Mouse (Mus musculus) 416B (cell line): Measurements from ENCODE around the gene Pebp1.

ENCODE experiments used
- DNase-seq: peaks from one replicate; pipeline ENCODE4 v3.0.0; 2011; ENCODE audit warnings: low read depth

Gene Pebp1

DNA sequence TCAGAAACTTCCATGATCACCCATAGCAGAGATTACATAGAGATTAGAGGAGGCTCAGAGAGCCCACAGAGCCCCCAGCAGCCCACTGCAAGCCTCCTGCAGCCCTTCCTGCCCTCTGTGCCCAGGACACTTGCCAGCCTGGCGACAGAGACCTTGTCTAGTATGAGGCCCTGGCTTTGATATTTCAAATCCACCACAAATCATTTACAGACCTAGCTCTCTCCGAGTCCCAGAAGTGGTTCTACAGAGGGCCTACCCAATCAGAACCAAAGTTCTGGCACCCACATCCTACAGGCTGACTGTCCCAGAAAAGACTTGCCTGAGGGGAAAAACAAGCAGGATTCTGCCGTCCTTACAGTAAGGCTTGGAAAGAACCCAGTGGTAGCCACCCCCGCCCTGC lies 2.2 kb downstream of the Pebp1 start:
- DNase-seq = no peak

DNA sequence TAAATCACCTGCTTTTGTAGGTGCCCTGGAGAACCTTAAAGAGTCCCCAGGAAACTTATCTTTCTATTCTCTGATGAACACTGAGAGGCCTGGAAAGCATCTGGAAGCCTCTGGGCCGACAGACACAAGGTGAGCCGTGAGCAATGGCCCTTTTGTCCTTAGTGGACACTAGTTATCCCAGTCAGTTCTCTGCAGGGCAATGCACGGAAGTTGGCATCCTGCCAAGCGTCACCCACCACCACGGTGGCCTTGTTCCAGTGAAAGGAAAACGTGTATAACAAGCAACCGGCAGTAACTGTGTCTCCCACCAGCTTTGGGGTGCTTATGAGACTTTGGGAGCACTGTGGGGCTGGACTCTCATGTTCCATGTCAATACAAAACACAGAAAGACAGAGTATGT lies 2.7 kb downstream of the Pebp1 start:
- no peak for DNase-seq

DNA sequence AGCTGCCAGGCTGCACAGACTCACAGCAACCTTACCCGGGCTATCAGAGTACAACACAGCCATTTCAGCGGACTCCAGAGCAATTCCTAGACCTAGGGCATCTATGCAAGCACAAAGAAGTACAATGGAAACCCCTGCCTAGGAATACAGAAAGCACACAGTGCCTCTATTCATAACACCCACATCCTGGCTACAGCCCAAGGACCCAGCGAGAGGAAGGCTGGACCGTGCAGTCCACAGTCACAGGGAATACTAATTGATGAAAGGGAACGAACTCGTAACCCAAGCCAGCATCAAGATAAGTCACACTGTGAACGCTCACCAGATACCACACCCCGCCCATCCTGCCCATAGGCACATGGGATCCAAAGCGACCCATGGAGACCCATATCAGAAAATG lies 3.4 kb downstream of the Pebp1 start:
- DNase-seq = no peak

DNA sequence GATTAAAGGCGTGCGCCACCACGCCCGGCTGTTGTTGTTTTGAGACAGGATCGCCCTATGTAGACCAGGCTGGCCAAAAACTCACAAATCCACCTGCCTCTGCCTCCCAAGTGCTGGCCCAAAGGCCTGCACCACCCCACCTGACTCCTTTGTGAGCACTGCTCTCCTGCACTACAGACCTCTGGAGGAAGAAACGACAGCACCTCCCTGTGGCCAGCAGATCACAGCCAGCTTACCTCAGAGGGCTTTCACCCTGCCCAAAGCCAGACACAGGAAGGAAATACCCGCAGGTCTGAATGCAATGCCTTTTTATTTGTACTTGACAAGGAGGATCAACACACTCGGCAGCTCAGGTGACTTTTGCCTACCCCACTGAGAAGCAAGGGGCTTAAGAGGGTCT lies 5.1 kb downstream of the Pebp1 start:
- DNase-seq = peak; percentile 51

DNA sequence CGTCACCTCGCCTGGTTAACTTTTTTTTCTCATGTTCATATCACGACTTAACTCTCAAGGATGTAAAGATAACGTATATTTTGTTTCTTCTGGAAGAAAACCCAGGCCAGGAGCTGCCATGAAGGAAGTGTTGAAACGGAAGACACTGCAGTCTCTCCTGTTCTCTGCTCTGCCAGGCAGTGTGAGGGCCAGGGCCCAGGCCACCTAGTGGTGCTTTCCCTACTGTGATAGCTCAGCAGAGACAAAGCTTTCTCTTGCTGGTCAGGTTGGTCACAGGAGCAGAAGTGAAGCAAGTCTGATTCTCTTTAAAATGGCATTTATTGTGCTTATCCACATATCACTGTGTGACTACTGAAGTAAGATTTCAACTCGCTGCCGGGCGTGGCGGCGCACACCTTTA lies 5.9 kb downstream of the Pebp1 start:
- DNase-seq = peak; percentile 39

DNA sequence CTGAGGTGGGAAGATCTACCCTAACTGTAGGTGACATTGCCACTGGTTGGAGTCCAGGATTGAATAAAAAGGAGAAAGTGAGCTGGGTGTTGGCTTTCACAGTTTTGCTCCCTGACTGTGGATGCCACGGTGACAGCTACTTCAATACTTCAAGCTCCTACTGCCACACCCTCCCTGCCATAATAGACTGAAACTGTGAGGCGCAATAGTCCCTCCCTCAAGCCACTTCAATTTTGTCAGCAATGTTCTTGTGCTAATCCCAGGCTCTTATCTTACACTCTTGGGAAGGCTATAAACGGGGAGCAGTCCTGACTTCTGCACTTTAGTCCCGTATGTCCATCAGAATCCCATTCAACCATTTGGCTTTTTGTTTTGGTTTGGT lies 7.8 kb downstream of the Pebp1 start:
- DNase-seq = no peak

DNA sequence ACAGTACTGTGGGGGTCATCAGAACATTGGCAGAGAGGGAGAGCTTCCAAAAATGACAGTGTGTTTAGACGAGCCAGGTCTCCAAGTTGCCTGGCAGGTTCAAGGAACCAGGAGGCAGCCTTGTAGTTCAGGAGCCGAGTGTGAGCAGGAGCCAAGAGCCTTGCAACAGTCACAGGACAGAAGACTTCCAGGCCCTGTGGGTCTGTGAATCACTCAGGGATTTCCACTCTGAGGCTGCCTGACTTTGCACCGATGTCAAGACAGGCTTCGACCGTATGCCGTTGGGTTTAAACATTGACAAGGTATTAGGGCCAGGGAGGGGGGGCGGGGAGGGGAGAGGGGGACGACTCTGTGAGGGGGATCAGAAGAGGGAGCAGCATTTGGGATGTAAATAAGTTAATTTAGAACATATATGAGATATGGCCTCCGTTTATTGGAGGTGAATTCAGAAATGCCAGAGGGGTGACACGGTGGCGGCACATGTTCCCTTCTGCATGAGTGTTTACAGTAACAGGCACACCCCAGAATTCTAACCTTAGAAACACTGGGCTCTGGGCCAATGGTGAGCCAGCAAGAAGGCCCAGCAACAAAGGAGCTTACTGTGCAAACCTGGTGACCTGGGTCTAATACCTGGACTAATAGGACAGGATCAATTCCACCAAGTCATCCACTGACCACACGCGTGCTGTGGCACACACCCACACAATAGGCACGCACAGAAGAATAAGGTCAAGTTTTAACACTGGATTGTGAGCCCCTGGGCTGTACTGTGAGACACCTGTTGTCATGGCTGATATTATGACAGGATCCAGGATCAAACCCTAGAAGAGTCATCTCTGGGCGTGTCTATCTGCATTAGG lies 8.4 kb downstream of the Pebp1 start:
- no peak for DNase-seq

DNA sequence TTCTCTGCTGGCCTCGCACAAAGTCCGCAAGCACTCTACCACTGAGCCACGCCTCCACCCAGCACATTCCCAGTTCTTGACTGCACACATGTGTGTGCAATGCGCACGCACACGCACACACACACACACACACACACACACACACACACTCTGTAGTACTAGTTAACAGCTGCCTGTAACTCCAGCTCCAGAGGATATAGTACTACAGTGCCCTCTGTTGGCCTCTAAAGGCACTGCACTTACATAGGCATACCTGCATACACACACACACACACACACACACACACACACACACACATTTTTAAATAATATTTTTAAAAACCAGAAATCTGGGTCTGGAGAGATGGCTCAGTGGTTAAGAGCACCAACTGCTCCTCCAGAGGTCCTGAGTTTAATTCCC lies 9.6 kb downstream of the Pebp1 start:
- DNase-seq = peak; percentile 33

DNA sequence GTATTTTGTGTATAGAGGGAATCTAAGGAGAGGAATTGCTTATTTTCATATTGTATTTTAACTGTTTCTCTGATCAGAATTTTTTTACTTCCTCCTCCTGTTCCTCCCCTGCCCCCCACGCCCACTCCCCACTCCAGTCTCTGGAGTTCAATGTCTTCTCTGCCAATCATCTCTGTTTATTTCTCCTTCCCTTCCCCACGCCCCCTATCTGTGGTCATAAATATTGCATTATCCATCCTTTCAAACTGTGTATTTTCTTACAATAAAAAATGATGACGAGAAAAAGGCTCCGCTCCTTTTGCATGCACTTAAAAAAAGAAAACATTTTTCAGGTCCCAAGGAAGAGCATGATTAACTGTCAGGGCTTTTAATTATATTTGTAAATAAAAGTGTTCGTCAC lies 12.6 kb downstream of the Pebp1 start:
- DNase-seq = peak; percentile 24

DNA sequence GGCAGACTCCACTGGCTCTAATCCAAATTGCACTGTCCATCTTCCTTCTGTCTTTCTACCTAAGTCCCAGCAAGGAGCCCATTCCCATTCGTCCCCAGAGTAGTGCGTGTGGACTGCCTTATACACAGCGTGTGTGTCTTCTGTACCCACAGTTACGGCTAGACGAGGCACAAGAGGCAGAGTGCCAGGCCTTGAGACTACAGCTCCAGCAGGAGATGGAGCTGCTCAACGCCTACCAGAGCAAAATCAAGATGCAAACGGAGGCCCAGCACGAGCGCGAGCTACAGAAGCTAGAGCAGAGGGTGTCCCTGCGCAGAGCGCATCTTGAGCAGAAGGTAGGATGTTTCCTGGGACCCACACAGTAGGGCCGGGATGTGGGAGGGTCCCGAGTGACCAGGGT lies 15.5 kb downstream of the Pebp1 start:
- DNase-seq = no peak

DNA sequence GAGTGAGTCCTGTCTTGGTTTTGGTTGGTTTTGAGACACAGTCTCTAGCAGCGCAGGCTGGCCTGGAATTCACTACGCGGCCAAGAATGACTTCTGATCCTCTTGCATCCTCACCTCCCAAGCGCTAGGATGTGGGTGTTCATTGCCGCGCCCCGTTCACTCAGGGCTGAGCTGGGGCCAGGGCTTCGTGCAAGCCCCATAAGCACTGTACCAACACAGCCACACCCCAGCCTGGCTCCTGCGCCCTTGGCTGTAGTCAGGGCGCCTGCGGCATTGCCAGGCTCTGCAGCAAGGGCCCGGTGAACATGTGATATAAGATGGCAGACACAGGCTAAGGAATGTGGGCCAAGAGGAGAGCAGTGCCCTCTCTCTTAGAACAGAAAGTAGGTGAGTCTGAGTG lies 18.0 kb downstream of the Pebp1 start:
- no peak for DNase-seq

DNA sequence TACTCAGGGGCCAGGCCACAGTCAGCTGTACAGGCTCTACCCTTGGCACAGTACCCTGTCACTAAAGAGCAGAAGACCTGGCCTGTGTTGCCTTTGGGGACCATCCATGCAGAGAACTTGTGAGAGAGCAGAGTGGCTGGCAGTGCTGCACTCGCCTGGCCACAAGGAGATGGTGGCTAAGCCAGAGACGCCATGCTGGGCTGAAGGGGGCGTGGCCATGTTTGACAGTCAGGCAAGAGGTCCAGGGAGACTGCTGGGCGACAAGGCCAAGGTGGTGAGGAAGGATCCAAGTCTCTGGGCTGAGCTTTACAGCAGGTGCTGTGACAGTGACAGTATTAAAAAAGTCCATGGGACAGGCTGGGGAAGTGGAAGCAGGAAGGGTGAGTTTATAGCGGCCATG lies 18.7 kb downstream of the Pebp1 start:
- no peak for DNase-seq

DNA sequence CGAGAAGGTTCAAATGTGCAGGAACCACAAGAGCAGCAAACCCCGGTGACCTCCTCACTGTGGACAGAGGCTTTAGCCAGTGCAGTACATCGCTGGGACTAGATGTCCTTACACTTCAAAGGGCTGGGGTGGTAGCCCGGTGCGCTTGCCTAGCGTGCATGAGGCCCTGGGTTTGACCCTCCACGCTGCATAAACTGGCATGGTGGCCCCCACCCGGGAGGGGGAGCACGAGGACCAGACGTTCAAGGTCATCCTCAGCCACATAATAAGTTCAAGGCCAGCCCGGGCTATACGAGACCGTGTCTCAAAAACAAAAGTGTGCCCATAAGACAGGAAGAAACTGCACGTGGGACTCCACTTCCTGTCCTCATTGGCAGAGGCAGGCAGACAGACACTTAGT lies 19.5 kb downstream of the Pebp1 start:
- peak; percentile 24 for DNase-seq

DNA sequence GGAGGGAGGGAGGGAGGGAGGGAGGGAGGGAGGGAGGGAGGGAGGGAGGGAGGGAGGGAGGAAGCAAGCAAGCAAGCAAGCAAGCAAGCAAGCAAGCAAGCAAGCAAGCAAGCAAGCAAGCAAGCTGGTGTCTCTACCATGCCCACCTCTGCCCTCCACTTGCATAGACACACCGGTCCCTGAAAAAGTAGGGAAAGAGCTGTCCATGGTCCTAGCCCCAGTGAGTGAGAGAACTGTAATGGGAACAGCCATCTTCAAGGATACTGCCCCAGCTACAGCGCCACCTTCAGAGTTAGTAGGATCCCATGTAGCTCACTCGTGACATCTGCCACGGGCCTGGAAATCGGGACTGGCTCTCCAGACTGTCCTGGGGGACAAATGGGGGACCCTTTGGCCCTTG lies 22.7 kb downstream of the Pebp1 start:
- DNase-seq = peak; percentile 17

DNA sequence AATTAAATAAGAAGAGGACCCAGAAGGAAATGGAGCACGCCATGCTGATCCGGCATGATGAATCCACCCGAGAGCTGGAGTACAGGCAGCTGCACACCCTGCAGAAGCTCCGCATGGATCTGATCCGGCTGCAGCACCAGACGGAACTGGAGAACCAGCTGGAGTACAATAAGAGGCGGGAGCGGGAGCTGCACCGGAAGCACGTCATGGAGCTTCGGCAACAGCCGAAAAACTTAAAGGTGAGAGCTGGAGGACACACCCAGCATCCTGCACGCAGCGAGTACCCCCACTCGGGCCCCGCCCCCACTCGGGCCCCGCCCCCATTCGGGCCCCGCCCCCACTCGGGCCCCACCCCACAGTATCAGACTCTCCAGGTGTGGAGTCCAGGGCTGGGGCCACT lies 23.9 kb downstream of the Pebp1 start:
- no peak for DNase-seq

DNA sequence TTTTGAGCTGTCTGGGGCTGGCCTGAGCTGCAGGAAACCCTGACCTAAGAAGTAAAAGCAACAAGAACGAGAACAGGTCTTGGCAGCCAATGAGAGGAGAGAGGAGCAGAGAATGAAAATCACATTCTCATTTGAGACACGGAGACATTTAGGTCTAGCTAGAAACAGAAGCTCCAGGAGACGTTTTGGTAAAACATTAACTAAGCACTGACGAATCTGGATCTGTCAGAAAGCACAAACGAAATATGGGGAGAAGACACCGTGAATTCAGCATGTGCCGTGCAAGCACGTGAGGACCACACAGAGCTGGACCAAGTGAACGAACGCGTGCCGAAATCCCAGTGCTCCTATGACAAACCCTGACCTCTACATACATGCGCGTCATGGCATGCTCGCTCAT lies 29.1 kb downstream of the Pebp1 start:
- no peak for DNase-seq

DNA sequence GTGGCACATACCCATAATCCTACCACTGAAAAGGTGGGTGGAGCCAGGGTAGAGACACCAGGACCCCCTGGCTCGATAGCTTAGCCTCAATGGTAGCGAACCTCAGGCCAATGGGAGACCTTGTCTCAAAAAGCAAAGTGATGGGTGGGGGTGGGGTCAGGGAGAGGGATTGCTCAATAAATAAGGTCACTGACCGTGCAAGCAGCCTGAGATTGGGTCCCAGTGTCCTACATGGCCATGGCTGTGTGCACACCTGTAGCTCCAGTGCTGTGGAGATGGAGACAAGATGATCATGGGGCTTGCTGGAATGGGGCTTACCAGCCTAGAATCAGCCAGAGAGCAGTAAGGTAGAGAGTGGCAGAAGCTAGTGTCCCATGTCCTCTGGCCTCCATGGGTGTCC lies 35.7 kb downstream of the Pebp1 start:
- DNase-seq = no peak

DNA sequence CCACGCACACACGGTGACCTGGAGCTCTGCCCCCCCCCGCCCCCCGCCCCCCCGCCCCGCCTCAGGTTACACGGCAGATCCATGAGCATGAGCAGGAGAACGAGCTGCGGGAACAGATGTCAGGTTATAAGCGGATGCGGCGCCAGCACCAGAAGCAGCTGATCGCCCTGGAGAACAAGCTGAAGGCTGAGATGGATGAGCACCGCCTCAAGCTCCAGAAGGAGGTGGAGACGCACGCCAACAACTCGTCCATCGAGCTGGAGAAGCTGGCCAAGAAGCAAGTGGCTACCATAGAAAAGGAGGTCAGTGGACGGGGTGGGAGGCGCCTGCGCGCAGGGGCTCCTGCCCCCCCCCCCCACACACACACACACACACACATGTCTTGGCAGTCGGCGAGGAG lies 36.6 kb downstream of the Pebp1 start:
- no peak for DNase-seq

DNA sequence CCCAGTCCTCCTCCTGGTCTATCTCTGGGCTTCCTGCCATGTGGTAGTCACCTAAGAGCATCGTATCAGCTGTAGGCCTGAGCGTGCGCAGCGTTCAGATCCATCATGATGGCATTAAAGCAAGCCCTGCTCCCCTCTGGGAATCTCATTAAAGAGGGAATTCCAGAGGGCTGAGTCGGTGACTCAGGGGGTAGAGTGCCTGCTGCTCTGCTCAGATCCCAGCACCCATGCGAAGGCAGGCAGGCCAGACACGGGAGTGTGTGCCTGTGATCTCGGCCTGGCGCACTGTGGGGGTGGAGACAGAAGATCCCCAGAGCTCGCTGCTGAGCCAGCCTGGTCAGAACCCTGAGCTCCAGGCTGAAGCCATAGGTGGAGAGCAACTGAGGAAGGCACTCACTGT lies 39.1 kb downstream of the Pebp1 start:
- no peak for DNase-seq

DNA sequence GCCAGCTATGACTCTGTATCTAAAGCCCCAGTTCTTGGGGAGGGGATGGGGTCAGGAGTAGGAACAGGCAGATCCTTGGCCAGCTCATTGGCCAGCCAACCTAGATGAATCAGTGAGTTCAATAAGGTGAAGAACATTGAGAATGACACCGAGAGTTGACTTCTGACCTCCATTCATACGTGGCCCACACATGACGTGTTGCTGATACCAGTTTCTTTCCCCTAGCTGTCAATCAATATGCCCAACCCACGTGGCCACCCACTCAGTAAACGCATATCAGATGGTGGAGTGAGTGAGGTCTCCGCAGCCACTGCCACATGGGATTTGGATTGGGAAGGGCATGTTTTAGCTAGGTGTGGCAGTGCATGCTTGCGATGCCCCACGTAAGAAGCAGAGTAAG lies 42.3 kb downstream of the Pebp1 start:
- DNase-seq = no peak

DNA sequence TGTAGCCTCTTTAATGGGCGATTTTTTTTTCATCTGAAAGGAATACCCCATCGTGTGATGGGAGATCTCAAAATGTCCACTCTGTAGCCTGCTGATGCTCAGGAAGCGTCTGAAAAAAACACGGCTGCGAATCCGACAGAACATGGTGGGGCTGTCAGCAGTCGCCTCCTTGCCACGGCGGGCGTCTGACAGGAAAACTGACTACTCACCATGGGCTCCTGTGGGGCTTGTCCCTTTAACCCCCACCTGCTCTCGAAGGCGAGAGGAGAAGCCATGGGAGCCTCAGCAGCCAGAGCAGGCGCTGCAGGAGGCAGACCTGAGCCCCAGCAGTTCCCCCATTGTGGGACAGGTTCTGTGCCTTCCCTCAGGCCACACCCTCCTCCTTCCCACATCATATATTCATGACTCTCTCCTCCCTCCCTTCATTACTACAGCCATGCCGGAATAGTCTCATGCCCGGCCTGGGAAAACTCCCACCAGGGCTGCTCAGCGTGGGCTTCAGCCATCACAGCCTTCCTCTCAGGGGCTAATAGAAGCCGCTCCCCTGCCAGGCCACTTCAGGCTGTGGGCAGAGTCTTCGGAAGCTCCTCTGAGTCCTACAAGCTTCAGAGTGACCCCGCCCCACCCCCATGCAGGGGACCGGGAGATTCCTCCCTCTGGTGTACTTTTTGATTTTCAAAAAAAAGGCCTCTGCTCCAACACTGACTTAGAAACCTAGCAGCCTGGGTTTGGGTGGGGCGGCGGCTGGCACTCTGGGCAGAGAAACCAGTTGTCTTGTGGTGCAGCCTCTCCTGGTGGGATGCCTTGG lies 44.5 kb downstream of the Pebp1 start:
- no peak for DNase-seq

DNA sequence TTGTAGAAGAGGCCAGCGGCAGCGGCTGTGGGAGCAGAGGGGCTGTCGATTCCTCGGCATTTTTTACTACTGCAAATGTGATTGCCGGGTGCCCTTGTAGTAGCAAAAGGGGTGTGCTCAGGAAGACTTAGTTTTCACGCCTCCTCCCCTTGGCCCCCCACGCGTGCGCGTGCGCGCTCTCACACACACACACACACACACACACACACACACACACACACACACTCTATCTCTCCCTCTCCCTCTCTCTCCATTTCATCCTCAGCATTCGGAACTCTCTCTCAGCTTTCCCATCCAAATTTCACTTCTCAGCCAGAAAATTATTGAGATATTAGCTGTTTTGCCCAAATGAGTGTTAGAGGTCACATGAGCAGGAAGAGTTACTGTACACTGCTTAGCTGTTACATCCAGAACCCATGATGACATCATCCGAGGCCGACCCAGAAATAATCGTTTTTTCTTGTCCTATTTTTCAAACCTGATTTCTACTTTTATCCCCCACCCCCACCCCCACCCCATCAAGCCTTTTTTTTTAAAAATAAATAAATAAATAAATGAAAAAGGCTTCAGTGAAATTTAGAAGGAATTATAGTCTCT lies 45.4 kb downstream of the Pebp1 start:
- DNase-seq = no peak

DNA sequence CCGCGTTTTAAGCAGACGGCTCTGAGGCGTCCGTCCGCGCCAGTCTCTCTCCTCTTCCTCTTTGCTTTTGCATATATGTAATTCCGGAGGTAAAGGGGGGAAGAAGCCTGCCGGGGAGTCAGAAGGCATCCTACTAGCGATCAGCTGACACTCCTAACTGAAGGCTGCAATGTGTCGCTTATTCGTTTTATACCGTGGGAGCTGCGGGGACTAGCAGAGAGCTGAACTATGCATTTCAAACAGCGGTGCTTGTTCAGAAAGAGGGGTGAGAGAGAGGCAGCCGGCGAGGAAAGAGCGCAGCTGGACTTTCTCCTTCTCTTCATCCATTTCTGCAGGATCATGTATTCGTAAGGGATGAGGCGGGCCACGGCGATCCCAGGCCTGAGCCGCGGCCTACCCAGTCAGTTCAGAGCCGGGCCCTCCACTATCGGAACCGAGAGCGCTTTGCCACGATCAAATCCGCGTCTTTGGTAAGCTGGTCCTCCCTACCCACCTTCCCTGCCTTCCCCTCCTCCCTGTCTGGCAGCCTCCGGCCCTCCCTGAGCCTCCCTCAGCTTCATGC lies 46.6 kb downstream of the Pebp1 start:
- DNase-seq = no peak
